Mouse (Mus musculus) retina, embryonic 14.5 days (tissue): ENCODE data around the gene Med12l.
"Not testable (repeated sequence)": the region's sequence is repeated elsewhere in the genome, so short reads cannot be mapped to it uniquely, and the experiment has no call there.

ENCODE experiments used
- DNase-seq: peaks from one replicate; pipeline ENCODE4 v3.0.0-alpha.2; 2015; ENCODE audit warnings: low spot score

Med12l gene

GRCm38 (mm10) chr3:59140115-59140514 is 134.5 kb downstream of the Med12l start:
- DNase-seq: no peak

GRCm38 (mm10) chr3:59140941-59141340 is 135.3 kb downstream of the Med12l start:
- DNase-seq: not testable (repeated sequence)

- DNase-seq: no peak
Observed at GRCm38 (mm10) chr3:59141507-59142305, 136.1 kb downstream of the Med12l start.

GRCm38 (mm10) chr3:59145194-59145593 is 139.6 kb downstream of the Med12l start:
- no peak for DNase-seq

- no peak for DNase-seq
Observed at GRCm38 (mm10) chr3:59149646-59150045, 144.0 kb downstream of the Med12l start.

- no peak for DNase-seq
Observed at GRCm38 (mm10) chr3:59150624-59151023, 145.0 kb downstream of the Med12l start.

GRCm38 (mm10) chr3:59153424-59153823 is 147.8 kb downstream of the Med12l start, which contains the start of gene P2ry14:
Gene P2ry14, minus strand, starts transcription at chr3:59153618.
- no peak for DNase-seq

GRCm38 (mm10) chr3:59154888-59155287 is 149.3 kb downstream of the Med12l start:
- no peak for DNase-seq

- DNase-seq: no peak
Observed at GRCm38 (mm10) chr3:59155404-59155803, 149.8 kb downstream of the Med12l start.

GRCm38 (mm10) chr3:59157048-59157447 is 151.4 kb downstream of the Med12l start:
- DNase-seq: no peak

GRCm38 (mm10) chr3:59160465-59160864 is 154.8 kb downstream of the Med12l start:
- DNase-seq: no peak

- DNase-seq: no peak
Observed at GRCm38 (mm10) chr3:59167417-59168054, 161.9 kb downstream of the Med12l start.

- no peak for DNase-seq
Observed at GRCm38 (mm10) chr3:59168476-59168875, 162.9 kb downstream of the Med12l start.

GRCm38 (mm10) chr3:59169215-59169614 is 163.6 kb downstream of the Med12l start:
- DNase-seq: no peak

- DNase-seq: no peak
Observed at GRCm38 (mm10) chr3:59169921-59170627, 164.4 kb downstream of the Med12l start.

- DNase-seq: no peak
Observed at GRCm38 (mm10) chr3:59174426-59175154, 169.0 kb downstream of the Med12l start.

GRCm38 (mm10) chr3:59175234-59175633 is 169.6 kb downstream of the Med12l start:
- peak; percentile 75 for DNase-seq

GRCm38 (mm10) chr3:59176871-59177270 is 171.2 kb downstream of the Med12l start:
- peak; percentile 30 for DNase-seq

GRCm38 (mm10) chr3:59181134-59181533 is 175.5 kb downstream of the Med12l start:
- no peak for DNase-seq

- DNase-seq: no peak
Observed at GRCm38 (mm10) chr3:59182129-59182528, 176.5 kb downstream of the Med12l start.

GRCm38 (mm10) chr3:59185662-59186061 is 180.0 kb downstream of the Med12l start:
- DNase-seq: no peak

GRCm38 (mm10) chr3:59187336-59187735 is 181.7 kb downstream of the Med12l start:
- DNase-seq: no peak
